Mouse (Mus musculus): ENCODE measurements around the gene Nfil3. TPM values are rescaled to one million over a fixed set of nuclear protein-coding genes. Genes with fewer than 3 reads are reported as not detected.

The Nfil3 gene
- polyA plus RNA-seq, 1 experiment from 2014 or later: 9.3 TPM

DNA sequence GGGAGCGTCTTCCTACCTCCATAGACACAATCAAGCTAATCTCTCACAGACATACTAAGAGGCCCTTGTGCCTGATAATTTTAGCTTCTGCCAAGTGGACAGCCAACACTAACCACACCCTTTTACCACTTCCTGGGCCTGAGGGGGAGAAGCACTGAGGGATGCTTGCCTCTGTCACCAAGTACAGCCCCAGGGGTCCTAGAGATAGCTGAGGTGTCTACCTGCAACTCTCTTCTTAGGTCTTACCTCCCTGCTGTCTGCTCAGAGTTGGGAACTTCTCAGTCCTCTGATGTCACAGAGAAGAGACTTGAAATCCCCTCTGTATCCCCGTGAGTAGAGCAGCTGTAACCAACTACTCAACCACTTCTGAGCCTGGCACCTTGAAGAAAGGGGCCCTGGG, 19.6 kb upstream of the Nfil3 start:
- WGBS (ENCODE audit: insufficient replicate concordance): 56% methylated on average over 2 of the region's 2 CpGs
- H3K9me3 ChIP-seq (ENCODE audit: low read length): no peaks in the 10 kb centered on the region
- H3K27me3 ChIP-seq (ENCODE audit: insufficient read depth, low read length): no peaks in the 10 kb centered on the region
- no peak overlapping the region for H3K27ac ChIP-seq (ENCODE audit: low read depth)
- H3K4me1 ChIP-seq (ENCODE audit: insufficient read depth): peaks cover 14% of the 10 kb centered on the region
- H3K9ac ChIP-seq (replicated peaks): no peak overlapping the region
- DNase-seq: no peak
- no peak overlapping the region for H3K4me2 ChIP-seq (ENCODE audit: low read depth, low read length)
- H3K4me3 ChIP-seq (ENCODE audit: low read depth, low read length): no peak overlapping the region
- no peak for ATAC-seq
- TF ChIP-seq CTCF (IDR thresholded peaks at IDR 0.05; ENCODE audit: low read depth) (no peak), EP300 (IDR thresholded peaks at IDR 0.05; ENCODE audit: low read depth) (no peak)
- no peaks in the 10 kb centered on the region for H3K36me3 ChIP-seq (replicated peaks; ENCODE audit: insufficient read depth, low read length)

DNA sequence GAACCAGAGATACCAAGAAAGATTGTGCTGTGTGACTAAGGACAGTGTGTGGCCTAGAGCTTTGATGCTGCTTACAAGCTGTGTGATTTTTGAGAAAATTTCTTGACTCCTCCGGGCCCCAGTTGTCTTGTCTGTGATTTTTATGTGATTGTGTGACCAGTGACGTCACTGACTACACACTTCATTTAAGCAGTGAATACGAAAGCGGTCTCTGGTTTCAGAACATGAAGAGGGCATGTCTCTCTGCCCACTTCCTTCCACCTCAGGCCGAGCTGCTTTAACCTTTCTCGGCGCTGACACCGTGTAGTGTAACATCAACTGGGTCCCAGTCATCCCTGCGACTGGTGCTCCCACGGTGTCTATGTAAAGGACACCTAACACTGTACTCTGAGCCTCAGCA, 17.7 kb upstream of the Nfil3 start:
- 53% methylated on average over 10 of the region's 10 CpGs for WGBS (ENCODE audit: insufficient replicate concordance)
- Histone ChIP-seq H3K27me3 (ENCODE audit: insufficient read depth, low read length) (no peaks in the 10 kb centered on the region), H3K4me2 (ENCODE audit: low read depth, low read length) (no peak overlapping the region), H3K4me1 (ENCODE audit: insufficient read depth) (peaks cover 20% of the 10 kb centered on the region), H3K27ac (ENCODE audit: low read depth) (no peak overlapping the region), H3K4me3 (ENCODE audit: low read depth, low read length) (no peak overlapping the region), H3K36me3 (replicated peaks; ENCODE audit: insufficient read depth, low read length) (no peaks in the 10 kb centered on the region), H3K9ac (replicated peaks) (no peak overlapping the region), H3K9me3 (ENCODE audit: low read length) (no peaks in the 10 kb centered on the region)
- no peak for ATAC-seq
- TF ChIP-seq EP300 (IDR thresholded peaks at IDR 0.05; ENCODE audit: low read depth): no peak
- TF ChIP-seq CTCF (IDR thresholded peaks at IDR 0.05; ENCODE audit: low read depth): no peak
- no peak for DNase-seq

DNA sequence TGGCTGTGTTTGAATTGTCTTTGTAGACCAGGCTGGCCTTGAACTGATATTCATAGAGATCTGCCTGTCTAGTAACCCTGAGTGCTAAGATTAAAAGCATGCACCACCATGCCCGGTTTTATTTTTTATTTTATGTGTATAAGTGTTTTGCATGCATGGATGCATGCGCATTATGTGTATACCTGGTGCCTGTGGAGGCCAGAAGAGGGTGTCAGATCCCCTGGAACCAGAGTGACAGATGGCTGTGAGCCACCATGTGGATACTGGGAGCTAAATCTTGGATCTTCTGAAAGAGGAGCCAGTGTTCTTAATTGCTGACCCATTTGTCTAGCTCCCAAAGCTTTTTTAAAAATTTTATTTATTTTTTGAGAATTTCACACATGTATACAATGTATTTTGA, 16.9 kb upstream of the Nfil3 start:
- WGBS (ENCODE audit: insufficient replicate concordance): 58% methylated on average over 2 of the region's 2 CpGs
- Histone ChIP-seq H3K9me3 (ENCODE audit: low read length) (no peaks in the 10 kb centered on the region), H3K36me3 (replicated peaks; ENCODE audit: insufficient read depth, low read length) (no peaks in the 10 kb centered on the region), H3K4me3 (ENCODE audit: low read depth, low read length) (no peak overlapping the region), H3K27me3 (ENCODE audit: insufficient read depth, low read length) (no peaks in the 10 kb centered on the region), H3K4me1 (ENCODE audit: insufficient read depth) (peaks cover 20% of the 10 kb centered on the region), H3K27ac (ENCODE audit: low read depth) (no peak overlapping the region), H3K4me2 (ENCODE audit: low read depth, low read length) (no peak overlapping the region), H3K9ac (replicated peaks) (no peak overlapping the region)
- ATAC-seq (no peak), DNase-seq (no peak)
- TF ChIP-seq CTCF (IDR thresholded peaks at IDR 0.05; ENCODE audit: low read depth): no peak
- TF ChIP-seq EP300 (IDR thresholded peaks at IDR 0.05; ENCODE audit: low read depth): no peak

DNA sequence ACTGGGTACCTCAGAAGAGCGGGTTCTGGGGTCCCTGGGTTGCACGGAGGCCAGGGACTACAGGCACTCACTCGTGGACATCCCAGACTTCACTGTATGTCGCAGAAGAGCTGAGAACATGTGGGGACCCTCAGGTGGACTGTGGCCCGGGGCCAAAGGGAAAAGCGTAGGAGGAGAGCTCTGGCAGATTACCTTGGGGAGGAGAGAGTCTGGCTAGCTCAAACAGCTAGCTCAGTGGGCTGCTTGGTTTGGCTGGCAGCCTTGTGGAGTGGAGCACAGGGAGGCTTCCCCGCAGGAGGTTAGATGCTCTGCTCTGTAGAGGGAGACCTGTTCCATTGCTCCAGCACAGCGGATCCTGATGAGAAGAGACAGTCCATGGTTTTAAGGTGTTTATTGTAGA, 15.3 kb upstream of the Nfil3 start:
- TF ChIP-seq EP300 (IDR thresholded peaks at IDR 0.05; ENCODE audit: low read depth): no peak
- TF ChIP-seq CTCF (IDR thresholded peaks at IDR 0.05; ENCODE audit: low read depth): no peak
- 63% methylated on average over 8 of the region's 8 CpGs for WGBS (ENCODE audit: insufficient replicate concordance)

DNA sequence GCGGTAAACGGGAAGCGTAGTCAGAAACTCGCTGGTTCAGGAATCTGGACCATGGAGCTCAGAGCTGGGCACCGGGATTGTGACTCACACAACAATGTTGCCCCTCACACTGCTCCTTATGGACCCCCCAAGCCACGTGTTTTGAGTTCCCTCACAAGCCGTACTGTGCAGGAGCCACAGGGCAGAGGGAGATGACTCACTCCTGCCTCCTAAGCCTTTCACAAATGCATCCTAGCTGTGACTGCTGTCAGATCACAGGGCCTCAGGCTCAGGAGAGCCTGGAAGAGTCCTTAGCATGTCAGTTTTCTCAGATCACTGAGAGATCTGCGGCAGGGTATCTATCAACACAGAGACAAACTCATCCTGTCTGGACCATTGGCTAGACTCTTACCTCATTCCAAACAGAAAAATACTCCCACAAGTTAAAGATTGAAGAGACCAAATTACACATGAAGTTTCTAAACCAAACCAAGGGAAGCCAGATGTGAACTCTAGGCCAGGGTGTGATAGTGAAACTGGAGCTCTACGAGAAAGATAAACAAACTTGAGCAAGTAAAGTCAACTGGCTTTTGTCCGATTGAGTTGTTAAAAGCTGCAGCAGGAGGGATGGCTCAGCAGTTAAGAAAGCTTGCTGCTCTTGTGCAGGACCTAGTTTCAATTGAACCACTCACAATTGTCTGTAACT, 13.5 kb upstream of the Nfil3 start:
- Histone ChIP-seq H3K27me3 (ENCODE audit: insufficient read depth, low read length) (no peaks in the 10 kb centered on the region), H3K4me3 (ENCODE audit: low read depth, low read length) (no peak overlapping the region), H3K27ac (ENCODE audit: low read depth) (peak overlapping the region; percentile 72), H3K9ac (replicated peaks) (no peak overlapping the region), H3K36me3 (replicated peaks; ENCODE audit: insufficient read depth, low read length) (no peaks in the 10 kb centered on the region), H3K9me3 (ENCODE audit: low read length) (no peaks in the 10 kb centered on the region), H3K4me1 (ENCODE audit: insufficient read depth) (peaks cover 9% of the 10 kb centered on the region), H3K4me2 (ENCODE audit: low read depth, low read length) (no peak overlapping the region)
- DNase-seq: no peak
- TF ChIP-seq CTCF (IDR thresholded peaks at IDR 0.05; ENCODE audit: low read depth) (no peak), EP300 (IDR thresholded peaks at IDR 0.05; ENCODE audit: low read depth) (peak; percentile 38; the same call in 1 of the 2 replicates)
- ATAC-seq: peak; percentile 93
- WGBS (ENCODE audit: insufficient replicate concordance): 64% methylated on average over 10 of the region's 10 CpGs

More for the DNA sequence above, 15.3 kb upstream of the Nfil3 start:
- H3K4me1 ChIP-seq (ENCODE audit: insufficient read depth): peaks cover 18% of the 10 kb centered on the region
- H3K9me3 ChIP-seq (ENCODE audit: low read length): no peaks in the 10 kb centered on the region
- no peak overlapping the region for H3K4me2 ChIP-seq (ENCODE audit: low read depth, low read length)
- H3K9ac ChIP-seq (replicated peaks): no peak overlapping the region
- no peak overlapping the region for H3K4me3 ChIP-seq (ENCODE audit: low read depth, low read length)
- H3K27me3 ChIP-seq (ENCODE audit: insufficient read depth, low read length): no peaks in the 10 kb centered on the region
- ATAC-seq (no peak), DNase-seq (no peak)
- no peaks in the 10 kb centered on the region for H3K36me3 ChIP-seq (replicated peaks; ENCODE audit: insufficient read depth, low read length)
- no peak overlapping the region for H3K27ac ChIP-seq (ENCODE audit: low read depth)

DNA sequence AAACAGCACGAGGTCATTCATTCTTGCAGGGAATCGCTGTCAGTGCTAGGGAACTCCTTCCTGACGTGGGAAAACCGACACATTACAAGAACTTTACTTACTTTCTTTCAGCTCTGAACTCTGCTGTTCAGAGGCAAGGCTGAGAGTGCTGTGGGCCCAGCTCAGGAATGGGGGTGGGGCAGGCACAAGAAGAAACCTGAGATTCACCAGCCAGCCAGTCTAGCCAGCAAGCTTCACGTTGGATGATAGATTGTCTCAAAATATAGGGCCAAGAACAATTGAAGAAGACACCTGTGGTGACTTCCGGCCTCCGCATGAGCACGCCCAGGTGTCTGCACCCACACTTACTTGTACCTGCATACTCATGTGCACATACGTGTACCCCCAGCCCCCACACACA, 9.3 kb upstream of the Nfil3 start:
- H3K27me3 ChIP-seq (ENCODE audit: insufficient read depth, low read length): no peaks in the 10 kb centered on the region
- ATAC-seq (no peak), DNase-seq (no peak)
- 67% methylated on average over 9 of the region's 9 CpGs for WGBS (ENCODE audit: insufficient replicate concordance)
- H3K4me2 ChIP-seq (ENCODE audit: low read depth, low read length): no peak overlapping the region
- H3K4me1 ChIP-seq (ENCODE audit: insufficient read depth): peaks cover 3% of the 10 kb centered on the region; the same call in 1 of the 2 replicates
- no peak for TF ChIP-seq CTCF (IDR thresholded peaks at IDR 0.05; ENCODE audit: low read depth)
- TF ChIP-seq EP300 (IDR thresholded peaks at IDR 0.05; ENCODE audit: low read depth): no peak
- no peak overlapping the region for H3K9ac ChIP-seq (replicated peaks)
- H3K9me3 ChIP-seq (ENCODE audit: low read length): no peaks in the 10 kb centered on the region
- H3K4me3 ChIP-seq (ENCODE audit: low read depth, low read length): no peak overlapping the region
- H3K36me3 ChIP-seq (replicated peaks; ENCODE audit: insufficient read depth, low read length): no peaks in the 10 kb centered on the region
- no peak overlapping the region for H3K27ac ChIP-seq (ENCODE audit: low read depth)
